Mouse (Mus musculus) stomach, postnatal 0 days (tissue): ENCODE measurements around the gene Frmd4b. TPM values are rescaled to one million over a fixed set of nuclear protein-coding genes. Genes with fewer than 3 reads are reported as not detected.

Experiments used
- ATAC-seq: fragments of 200-750 bp; cut with Nextera tagmentation; 2 replicates; pipeline ENCODE4 v1.8.0; 2017; ENCODE audit not compliant: low FRiP score, low TSS enrichment
- DNase-seq: peaks from one replicate; pipeline ENCODE4 v3.0.0-alpha.2; 2016; ENCODE audit warnings: low spot score
- H3K27ac ChIP-seq: fragments of 300-500 bp; sonication (generic); replicated peaks from 2 replicates; pipeline ENCODE4 v1.5.1; 2014; ENCODE audit warnings: mild to moderate bottlenecking, control low read depth
- H3K27me3 ChIP-seq: fragments of 300-500 bp; sonication (generic); 2 replicates; pipeline ENCODE4 v1.6.1; 2014; ENCODE audit warnings: low read length; ENCODE audit not compliant: control insufficient read depth, insufficient read depth
- H3K36me3 ChIP-seq: fragments of 300-500 bp; sonication (generic); 2 replicates; pipeline ENCODE4 v1.6.1; 2014; ENCODE audit warnings: low read length, mixed read lengths; ENCODE audit not compliant: control insufficient read depth, insufficient read depth
- H3K4me1 ChIP-seq: fragments of 300-500 bp; sonication (generic); replicated peaks from 2 replicates; pipeline ENCODE4 v1.6.1; 2014; ENCODE audit warnings: antibody characterized with exemption; ENCODE audit not compliant: control insufficient read depth, insufficient read depth
- H3K4me2 ChIP-seq: fragments of 300-500 bp; sonication (generic); replicated peaks from 2 replicates; pipeline ENCODE4 v1.6.1; 2014; ENCODE audit warnings: low read depth, mild to moderate bottlenecking, control low read depth, moderate library complexity
- H3K4me3 ChIP-seq: fragments of 300-500 bp; sonication (generic); 2 replicates; pipeline ENCODE4 v1.5.1; 2014; ENCODE audit warnings: low read depth, low read length, control low read depth
- H3K9ac ChIP-seq: fragments of 300-500 bp; sonication (generic); 2 replicates; pipeline ENCODE4 v1.6.1; 2014; ENCODE audit warnings: mild to moderate bottlenecking, low read length, control low read depth, mixed read lengths
- H3K9me3 ChIP-seq: fragments of 300-500 bp; sonication (generic); 2 replicates; pipeline ENCODE4 v1.6.1; 2016; ENCODE audit warnings: low read length; ENCODE audit not compliant: control insufficient read depth
- CTCF ChIP-seq: IDR thresholded peaks from 2 replicates; pipeline ENCODE4 v1.5.1; 2016; ENCODE audit warnings: antibody characterized with exemption, low read depth, mild to moderate bottlenecking, moderate library complexity
- EP300 ChIP-seq: optimal IDR thresholded peaks from 2 replicates; pipeline ENCODE3; 2016; ENCODE audit warnings: antibody characterized with exemption
- WGBS: fragments of 180-500 bp; shearing (Covaris S2); extraction: QIAGEN DNeasy Blood & Tissue Kit; methylation state at CpG from one replicate; pipeline ENCODE4 v1.1.7; 2014; 5-methylcytosine and 5-hydroxymethylcytosine counted together
- polyA plus RNA-seq: library from polyadenylated mRNA; unstranded; fragments of >200 nt; fragmentation: Nextera tagmentation; extraction: Ambion mirVana; gene quantifications from 2 replicates; pipeline ENCODE4 v1.2.1, GENCODE M21; 2015

The Frmd4b gene
- polyA plus RNA-seq, 1 experiment from 2014 or later = 11.2 TPM

GRCm38 (mm10) chr6:97288047-97288855 is 329.1 kb downstream of the Frmd4b start:
- Histone ChIP-seq H3K9me3 (no peaks in the 10 kb centered on the region), H3K4me1 (peaks cover 13% of the 10 kb centered on the region; the same call in 1 of the 2 replicates), H3K27me3 (no peaks in the 10 kb centered on the region), H3K9ac (no peak overlapping the region), H3K4me2 (no peak overlapping the region), H3K4me3 (no peak overlapping the region), H3K36me3 (peaks cover 2% of the 10 kb centered on the region), H3K27ac (peak overlapping the region; percentile 74)
- DNase-seq (peak; percentile 46), ATAC-seq (peak; percentile 86)
- 50% methylated on average over 19 of the region's 19 CpGs for WGBS
- TF ChIP-seq CTCF (no peak), EP300 (no peak)

GRCm38 (mm10) chr6:97286332-97286731 is 331.0 kb downstream of the Frmd4b start:
- Histone ChIP-seq H3K4me2 (no peak overlapping the region), H3K4me1 (0 out of 2 replicates have a peak, but pooled peaks cover 2% of the 10 kb centered on the region), H3K27ac (no peak overlapping the region), H3K4me3 (no peak overlapping the region), H3K27me3 (no peaks in the 10 kb centered on the region), H3K9me3 (no peaks in the 10 kb centered on the region), H3K36me3 (peaks cover 2% of the 10 kb centered on the region), H3K9ac (no peak overlapping the region)
- TF ChIP-seq EP300 = no peak
- no peak for TF ChIP-seq CTCF
- ATAC-seq (no peak), DNase-seq (no peak)
- 93% methylated on average over 5 of the region's 5 CpGs for WGBS

GRCm38 (mm10) chr6:97283676-97284075 is 333.7 kb downstream of the Frmd4b start:
- DNase-seq (no peak), ATAC-seq (no peak)
- H3K9ac ChIP-seq = no peak overlapping the region
- no peaks in the 10 kb centered on the region for H3K9me3 ChIP-seq
- no peaks in the 10 kb centered on the region for H3K27me3 ChIP-seq
- peaks cover 2% of the 10 kb centered on the region; the same call in 1 of the 2 replicates for H3K36me3 ChIP-seq
- 93% methylated on average over 1 of the region's 1 CpGs for WGBS
- no peak overlapping the region for H3K27ac ChIP-seq
- H3K4me2 ChIP-seq = no peak overlapping the region
- H3K4me1 ChIP-seq = no peaks in the 10 kb centered on the region
- H3K4me3 ChIP-seq = no peak overlapping the region
- no peak for TF ChIP-seq EP300
- no peak for TF ChIP-seq CTCF

GRCm38 (mm10) chr6:97278878-97279277 is 338.5 kb downstream of the Frmd4b start:
- Histone ChIP-seq H3K9ac (no peak overlapping the region), H3K4me1 (no peaks in the 10 kb centered on the region), H3K27ac (no peak overlapping the region), H3K27me3 (no peaks in the 10 kb centered on the region), H3K4me2 (no peak overlapping the region), H3K4me3 (no peak overlapping the region), H3K9me3 (no peaks in the 10 kb centered on the region), H3K36me3 (no peaks in the 10 kb centered on the region)
- DNase-seq (peak; percentile 58), ATAC-seq (no peak; the same call in 1 of the 2 replicates)
- TF ChIP-seq CTCF = no peak
- TF ChIP-seq EP300 = no peak
- WGBS = 48% methylated on average over 6 of the region's 6 CpGs

GRCm38 (mm10) chr6:97278014-97278787 is 339.1 kb downstream of the Frmd4b start:
- Histone ChIP-seq H3K27me3 (no peaks in the 10 kb centered on the region), H3K4me1 (no peaks in the 10 kb centered on the region), H3K4me2 (peak overlapping the region; percentile 53), H3K9me3 (no peaks in the 10 kb centered on the region), H3K36me3 (no peaks in the 10 kb centered on the region), H3K27ac (peak overlapping the region; percentile 42; the same call in 1 of the 2 replicates), H3K4me3 (peak overlapping the region; percentile 21), H3K9ac (no peak overlapping the region)
- DNase-seq (peak; percentile 84), ATAC-seq (peak; percentile 83)
- TF ChIP-seq CTCF (peak; percentile 94), EP300 (no peak)
- WGBS = 5% methylated on average over 19 of the region's 19 CpGs
